Mouse (Mus musculus): ENCODE results near the gene Phactr2.

The Phactr2 gene

DNA sequence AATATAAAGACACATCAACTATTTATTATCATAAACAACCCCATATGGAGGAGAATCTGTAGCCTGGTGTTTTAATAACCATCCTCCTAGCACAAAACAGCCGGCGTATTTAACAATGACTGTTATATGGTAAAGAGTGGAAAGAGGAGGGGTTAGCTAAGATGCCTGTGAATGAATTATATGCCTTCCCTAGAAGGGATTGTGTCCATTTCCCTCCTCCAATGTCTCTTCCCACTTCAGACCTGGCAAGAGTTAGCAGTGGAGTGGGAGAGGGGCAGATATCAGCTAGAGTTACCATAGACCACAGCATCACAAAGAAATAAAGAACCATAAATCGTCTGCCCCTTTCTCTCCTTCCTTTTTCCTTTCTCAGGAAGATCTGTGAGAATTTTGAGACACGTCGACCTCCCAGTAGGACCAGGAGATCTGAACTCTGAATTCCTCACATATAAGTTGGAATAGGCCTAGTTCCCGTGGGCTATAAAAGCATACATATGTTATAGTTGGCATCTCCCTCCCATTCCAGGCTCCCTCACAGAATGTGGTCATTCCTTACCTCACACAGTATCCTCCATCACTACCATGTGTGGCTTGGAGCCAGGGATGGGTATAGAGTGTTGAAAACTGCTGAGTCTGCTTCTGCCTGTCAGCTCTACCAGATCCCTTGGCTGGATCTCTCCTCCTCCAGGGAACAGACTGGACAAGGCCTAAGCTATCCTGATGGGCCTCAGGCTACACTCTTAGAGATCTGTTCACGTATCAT lies 25.7 kb downstream of the Phactr2 start:
- no peak for DNase-seq (ENCODE audit: low spot score in 2 of 2)

GRCm38 (mm10) chr10:13446791-13447249 lies 27.4 kb downstream of the Phactr2 start:
- DNase-seq (ENCODE audit: low spot score in 2 of 2) = no peak

DNA sequence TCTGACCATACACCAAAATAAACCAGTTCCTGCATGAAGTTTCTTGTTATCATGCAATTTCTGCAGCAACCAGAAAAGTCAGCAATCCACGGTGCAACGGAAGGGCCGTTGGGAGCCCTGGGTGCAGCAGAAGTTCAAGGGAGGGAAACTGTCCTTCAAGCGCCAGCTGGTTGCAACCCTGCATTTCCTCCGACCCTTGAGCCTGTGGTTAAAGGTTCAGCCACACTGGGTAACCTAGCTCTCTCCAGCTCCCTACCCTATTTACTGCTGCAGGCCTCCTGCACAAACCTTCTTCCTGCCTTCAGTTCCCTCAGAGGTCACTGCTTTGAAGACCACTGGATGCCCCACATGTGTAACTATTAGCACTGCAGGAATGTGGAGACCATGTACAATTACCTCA lies 30.0 kb downstream of the Phactr2 start:
- DNase-seq (ENCODE audit: low spot score in 2 of 2) = no peak

DNA sequence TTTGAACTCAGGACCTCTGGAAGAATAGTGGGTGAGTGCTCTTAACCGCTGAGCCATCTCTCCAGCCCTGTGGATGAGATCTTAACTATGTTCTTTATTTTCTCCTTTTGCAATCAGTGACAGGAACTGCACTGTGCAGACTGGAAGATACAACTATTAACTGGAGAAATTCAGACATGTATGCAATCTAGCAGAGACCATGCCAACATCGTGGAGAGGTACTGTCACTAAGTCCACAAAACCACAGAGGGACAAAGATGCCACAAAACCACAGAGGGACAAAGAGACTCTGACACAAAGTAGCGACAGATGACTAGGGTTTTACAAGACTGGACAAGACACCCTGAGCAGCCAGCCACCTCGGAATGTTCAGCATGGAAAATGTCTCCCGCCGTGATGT lies 30.6 kb downstream of the Phactr2 start:
- DNase-seq (ENCODE audit: low spot score in 2 of 2) = no peak

- DNase-seq (ENCODE audit: low spot score in 2 of 2) = no peak
Measured at GRCm38 (mm10) chr10:13440292-13440691, 33.9 kb downstream of the Phactr2 start.

GRCm38 (mm10) chr10:13438118-13438821 lies 35.9 kb downstream of the Phactr2 start:
- DNase-seq (ENCODE audit: low spot score in 2 of 2) = no peak

DNA sequence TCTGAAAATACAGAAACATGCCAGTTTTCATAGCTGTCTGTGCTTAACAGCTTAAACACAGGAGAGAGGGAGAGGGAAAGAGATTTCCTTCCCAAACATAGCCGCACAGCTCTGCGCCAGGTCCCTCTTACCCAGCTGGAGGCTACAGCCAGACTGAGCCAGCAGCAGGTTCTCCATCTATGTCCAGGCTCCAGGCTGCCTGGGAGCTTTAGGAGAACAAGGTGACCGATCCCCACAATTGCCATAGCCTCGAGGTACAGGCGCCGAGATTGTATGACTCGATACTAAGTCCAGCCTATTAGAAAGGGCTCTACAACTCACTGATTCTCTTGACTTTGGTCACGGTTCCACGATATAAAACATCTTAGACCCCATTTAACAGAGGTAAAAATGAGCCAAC lies 37.2 kb downstream of the Phactr2 start:
- no peak for DNase-seq (ENCODE audit: low spot score in 2 of 2)

DNA sequence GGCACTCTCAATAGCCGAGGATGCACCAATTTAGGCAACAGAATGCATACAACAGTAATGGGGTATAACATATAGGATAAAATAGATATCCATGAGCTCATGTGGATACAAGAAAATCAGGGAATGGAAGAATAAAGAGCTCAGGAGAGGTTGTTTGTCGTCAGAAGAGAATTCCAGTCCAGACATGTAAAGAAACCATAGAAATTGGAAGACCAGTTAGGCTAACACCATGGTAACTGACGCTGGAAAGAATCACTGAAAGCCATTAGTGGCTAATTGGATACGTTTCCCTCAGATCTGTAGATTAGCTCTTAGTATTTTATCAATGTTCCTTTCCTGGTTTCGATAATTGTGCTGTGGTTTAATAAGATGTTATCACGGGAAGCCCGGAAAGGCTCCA lies 41.2 kb downstream of the Phactr2 start:
- DNase-seq (ENCODE audit: low spot score in 2 of 2) = no peak

DNA sequence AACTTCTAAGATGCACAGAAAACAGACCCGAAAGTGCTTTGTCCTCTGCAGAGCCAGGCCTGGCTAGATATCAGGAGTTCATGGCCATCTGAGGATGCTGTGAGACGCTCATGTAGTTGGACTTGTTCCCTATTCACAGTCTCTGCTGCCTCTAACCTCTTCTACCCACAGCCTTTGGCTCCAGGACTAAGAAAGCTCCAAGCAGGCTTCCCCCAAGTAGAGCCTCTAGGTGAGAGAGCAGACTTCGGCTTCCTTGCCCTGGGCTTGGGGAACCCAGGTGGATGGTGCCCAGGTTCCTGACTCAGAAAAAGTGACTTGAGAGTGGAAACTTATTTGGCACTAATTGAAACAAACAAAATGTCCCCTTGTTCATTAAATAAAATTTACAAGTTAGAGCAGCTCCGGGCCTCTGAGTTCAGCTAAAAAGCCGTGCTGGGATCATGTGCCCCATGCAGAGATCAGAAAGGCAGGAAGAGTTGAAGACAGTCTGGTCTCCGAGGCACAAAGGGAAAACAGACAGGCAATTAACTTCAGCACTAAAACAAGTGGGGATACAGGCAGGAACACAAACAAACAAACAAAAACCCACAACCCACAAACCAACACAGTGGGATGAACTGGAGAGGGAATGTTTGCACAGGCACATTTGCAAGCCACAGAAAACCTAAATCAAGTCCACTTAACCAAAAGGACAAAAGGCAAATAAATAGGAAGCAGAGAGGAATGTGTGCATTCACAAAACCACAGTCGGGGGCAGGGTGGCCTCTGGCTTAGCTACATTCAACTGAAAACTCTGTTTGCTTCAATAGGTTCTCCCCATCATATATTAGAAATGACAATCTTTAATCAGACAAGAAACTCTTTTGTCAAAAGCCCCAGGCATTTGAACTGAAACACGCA lies 42.3 kb downstream of the Phactr2 start:
- DNase-seq (ENCODE audit: low spot score in 2 of 2) = no peak

DNA sequence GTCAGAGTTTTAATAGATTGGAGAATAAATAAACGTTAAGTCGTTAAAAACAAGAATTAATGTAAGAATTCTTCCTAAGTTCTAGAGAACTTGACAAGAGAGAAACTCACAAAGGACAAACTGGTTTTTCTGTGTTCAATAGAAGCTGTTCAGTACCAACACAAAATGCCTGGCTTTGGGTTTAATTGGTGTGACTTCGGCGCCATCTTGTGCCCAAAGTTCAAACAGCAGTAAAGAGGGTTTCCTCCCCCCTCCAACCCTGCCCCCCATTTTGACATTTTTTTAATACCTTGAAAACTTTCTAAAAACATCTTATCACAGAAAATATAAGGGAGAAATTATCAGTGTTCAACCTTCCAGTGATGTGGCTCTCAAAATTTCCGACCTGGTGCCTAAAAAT lies 44.4 kb downstream of the Phactr2 start:
- peak; percentile 18 to 66 for DNase-seq (ENCODE audit: low spot score in 2 of 2)

DNA sequence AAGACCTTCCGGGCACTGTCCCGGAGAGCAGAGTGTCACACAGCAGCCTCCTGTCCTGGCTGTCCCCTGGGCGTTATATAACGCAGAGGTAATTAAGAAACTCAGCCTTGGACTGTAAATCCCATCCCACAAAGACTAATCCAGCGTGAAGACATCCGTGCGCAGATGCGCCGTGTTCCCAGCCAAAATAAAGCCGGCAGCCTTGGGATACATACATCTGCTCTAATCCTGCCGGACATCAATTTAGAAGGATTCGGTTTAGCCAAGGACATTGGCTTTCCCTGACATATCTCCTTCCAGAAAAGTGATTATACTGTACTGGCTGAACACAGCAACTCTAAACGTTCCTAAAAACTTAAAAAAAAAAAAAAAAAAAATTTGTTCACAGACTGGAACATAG lies 45.0 kb downstream of the Phactr2 start:
- DNase-seq (ENCODE audit: low spot score in 2 of 2) = no peak

DNA sequence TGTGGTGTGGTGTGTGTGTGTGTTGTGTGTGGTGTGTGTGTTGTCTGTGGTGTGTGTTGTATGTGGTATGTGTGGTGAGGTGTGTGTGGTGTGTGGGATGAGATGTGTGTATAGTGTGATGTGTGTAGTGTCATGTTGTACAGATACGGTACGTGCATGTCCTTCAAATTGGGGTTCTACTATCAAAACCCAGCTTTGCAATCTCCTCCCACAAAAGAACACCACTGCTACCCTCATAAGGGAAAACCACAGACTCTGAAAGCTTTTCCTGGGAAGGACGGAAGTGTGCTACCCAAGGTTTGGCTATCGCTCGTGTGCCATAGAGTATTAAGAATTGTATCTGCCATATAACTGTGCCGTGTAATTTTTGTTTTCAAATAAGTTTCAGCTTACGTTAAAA lies 45.7 kb downstream of the Phactr2 start:
- DNase-seq (ENCODE audit: low spot score in 2 of 2) = no peak

DNA sequence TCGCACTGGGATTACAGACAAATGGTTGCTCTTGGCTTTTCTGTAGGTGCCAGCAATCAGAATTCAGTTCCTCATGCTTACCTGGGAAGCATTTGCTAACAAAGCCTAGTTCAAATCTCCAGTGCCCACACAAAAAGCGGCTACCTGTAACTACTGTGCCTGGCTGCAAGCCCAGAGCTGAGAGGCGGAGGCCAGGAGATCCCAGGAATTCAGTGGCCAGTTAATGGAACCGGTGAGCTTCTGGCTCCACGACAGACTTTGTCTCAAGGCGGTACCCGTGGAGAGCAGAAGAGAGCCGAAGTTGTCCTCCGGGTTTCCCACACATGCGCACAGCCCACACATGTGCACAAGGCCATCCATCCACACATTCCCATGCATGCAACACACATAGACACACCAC lies 46.6 kb downstream of the Phactr2 start:
- no peak for DNase-seq (ENCODE audit: low spot score in 2 of 2)

- no peak for DNase-seq (ENCODE audit: low spot score in 2 of 2)
Measured at GRCm38 (mm10) chr10:13425198-13425597, 49.0 kb downstream of the Phactr2 start.

- no peak for DNase-seq (ENCODE audit: low spot score in 2 of 2)
Measured at GRCm38 (mm10) chr10:13424508-13424907, 49.7 kb downstream of the Phactr2 start.

DNA sequence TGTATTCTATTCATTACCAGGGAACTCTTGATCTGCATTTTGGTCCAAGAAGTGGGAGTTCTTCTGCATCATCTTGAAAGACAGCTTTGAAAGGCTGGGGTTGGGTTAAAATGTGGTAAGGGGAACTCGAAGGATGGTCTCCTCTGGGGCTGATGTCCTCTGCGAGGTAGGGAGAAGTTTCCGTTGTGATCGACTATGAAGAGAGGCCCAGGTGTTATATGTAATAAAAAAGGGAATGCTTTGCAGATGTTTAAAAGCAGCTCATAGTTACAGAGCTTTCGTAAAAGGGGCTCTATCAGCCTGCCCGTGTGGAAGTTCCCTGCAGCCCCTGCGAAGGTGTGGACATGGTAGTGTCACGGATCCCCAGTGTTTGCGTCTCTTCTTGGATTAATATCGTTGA lies 50.2 kb downstream of the Phactr2 start:
- no peak for DNase-seq (ENCODE audit: low spot score in 2 of 2)

GRCm38 (mm10) chr10:13422121-13422520 lies 52.1 kb downstream of the Phactr2 start:
- DNase-seq (ENCODE audit: low spot score in 2 of 2) = no peak

- DNase-seq (ENCODE audit: low spot score in 2 of 2) = no peak
Measured at GRCm38 (mm10) chr10:13419246-13419645, 55.0 kb downstream of the Phactr2 start.

- DNase-seq (ENCODE audit: low spot score in 2 of 2) = no peak
Measured at GRCm38 (mm10) chr10:13415489-13416104, 58.6 kb downstream of the Phactr2 start.

DNA sequence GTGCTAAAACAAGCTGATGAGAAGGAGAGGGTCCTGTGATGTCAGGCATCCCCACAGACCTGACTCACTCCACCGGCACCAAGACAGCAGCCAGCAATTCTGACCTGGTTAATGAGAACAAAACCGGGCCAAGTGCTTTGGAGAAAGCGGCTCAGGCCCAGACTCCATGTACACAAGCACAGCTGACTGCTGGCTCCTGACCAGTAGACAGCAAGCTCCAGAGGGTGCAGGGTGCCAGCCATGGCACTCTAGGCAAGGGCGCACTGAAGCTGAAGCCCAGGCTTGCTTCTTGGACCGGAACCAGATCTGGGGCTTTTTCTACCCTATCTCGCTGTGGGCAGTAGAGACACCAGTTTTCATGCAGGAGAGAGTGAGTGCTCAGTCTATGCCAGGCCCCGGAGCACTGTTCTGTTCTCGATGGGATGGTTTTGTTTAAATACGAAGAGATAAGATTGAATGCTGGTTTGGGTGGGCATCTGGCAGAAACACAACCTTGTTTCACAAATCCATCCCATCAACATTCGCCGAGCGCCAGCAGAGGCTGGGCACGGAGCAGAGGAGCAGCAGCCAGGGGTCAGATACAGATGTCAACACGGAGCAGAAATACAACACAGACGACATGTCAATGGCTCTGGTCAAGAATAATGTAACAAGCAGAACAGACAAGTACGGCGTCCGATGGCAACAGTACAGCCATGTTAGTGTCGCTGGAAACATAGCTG lies 61.8 kb downstream of the Phactr2 start:
- no peak for DNase-seq (ENCODE audit: low spot score in 2 of 2)

DNA sequence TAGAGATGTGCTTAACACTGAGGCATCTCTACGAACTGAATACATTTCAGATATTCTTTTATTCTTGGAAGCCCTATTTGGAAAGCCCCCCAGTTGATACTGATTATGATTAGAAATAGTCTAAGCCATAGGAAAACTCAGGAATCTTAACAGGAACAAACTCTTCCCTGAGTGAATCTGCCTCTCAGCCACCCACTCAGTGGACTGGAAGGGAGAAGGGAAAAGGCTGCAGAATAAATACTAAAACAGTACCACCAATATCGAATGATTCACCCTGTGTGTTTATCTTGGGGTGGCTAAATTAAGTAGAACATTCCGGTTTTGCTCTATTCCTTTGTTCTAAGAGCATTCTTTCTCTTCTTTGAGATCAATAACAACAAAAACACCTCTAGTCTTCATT lies 63.2 kb downstream of the Phactr2 start:
- DNase-seq (ENCODE audit: low spot score in 2 of 2) = no peak
